11 mouse cellular contexts compared by ENCODE assay signal in the genomic region with DNA sequence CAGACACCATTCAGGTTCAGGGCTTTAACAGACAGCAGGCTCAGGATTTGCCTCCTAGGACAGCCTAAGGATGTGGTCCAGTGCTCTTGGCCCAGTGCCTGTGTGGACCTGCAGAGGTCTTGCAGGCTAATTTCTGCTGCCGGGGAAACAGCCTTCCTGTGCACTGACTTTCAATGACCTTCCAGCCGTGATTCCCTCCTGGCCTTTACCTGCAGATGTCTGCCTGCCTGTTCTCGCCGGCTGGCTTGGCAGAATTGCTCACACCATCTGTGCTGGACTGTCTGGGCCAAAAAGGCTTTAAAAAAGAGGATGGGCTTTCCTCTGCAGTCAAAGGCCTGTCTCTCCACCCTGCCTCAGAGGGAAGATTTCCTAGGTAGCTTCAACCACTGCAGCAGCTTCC.
DNase-seq lines count a peak whose midpoint lies in the region; ATAC-seq lines count a peak whose summit lies in the region.
"Had no signal": no experiment of that assay in that cellular context is flagged by ENCODE, and none has a peak within 500 bp of the region (broad histone marks: within the 10 kb centered on the region; RNA-seq: fewer than 3 reads in every experiment).

No protein-coding gene starts in this region.

- WGBS in neural tube, embryonic 14.5 days, result 20% methylated on average over 4 of the region's 4 CpGs
- WGBS in midbrain, embryonic 16.5 days, result 26% methylated on average over 4 of the region's 4 CpGs
- 20% methylated on average over 4 of the region's 4 CpGs for WGBS in intestine, embryonic 16.5 days

- no peaks in the 10 kb centered on the region for H3K9me3 ChIP-seq in neural tube, embryonic 14.5 days (ENCODE audit: control insufficient read depth, low read length)
- no peaks in the 10 kb centered on the region for H3K9me3 ChIP-seq in midbrain, embryonic 16.5 days (replicated peaks; ENCODE audit: control insufficient read depth, low read length, poor library complexity, severe bottlenecking)
- no peaks in the 10 kb centered on the region for H3K9me3 ChIP-seq in intestine, embryonic 16.5 days (ENCODE audit: control insufficient read depth, low read length)
- H3K9me3 ChIP-seq: heart, embryonic 13.5 days had no signal

- no peak overlapping the region for H3K27ac ChIP-seq in neural tube, embryonic 14.5 days (ENCODE audit: low read depth, low read length)
- no peak overlapping the region for H3K27ac ChIP-seq in midbrain, embryonic 16.5 days (ENCODE audit: low read length)
- H3K27ac ChIP-seq in intestine, embryonic 16.5 days (ENCODE audit: low read length), result no peak overlapping the region
- H3K27ac ChIP-seq: heart, embryonic 13.5 days had no signal

- DNase-seq in neural tube, embryonic 10.5 days (ENCODE audit: extremely low spot score, low spot score), result no peak
- peak; percentile 69 to 72 for DNase-seq in cerebellum, postnatal 36 days
- peak; percentile 65 for DNase-seq in kidney, adult 18-20 months

- peak; percentile 82 for ATAC-seq in neural tube, embryonic 14.5 days (ENCODE audit: low read depth)
- ATAC-seq in midbrain, embryonic 16.5 days, result peak; percentile 62
- no peak for ATAC-seq in granulocyte monocyte progenitor cell, adult 5-6 weeks (replicated peaks; ENCODE audit: poor library complexity, severe bottlenecking)
- no peak for ATAC-seq in intestine, embryonic 16.5 days
- ATAC-seq: Patski had no signal

- no peak overlapping the region for H3K9ac ChIP-seq in neural tube, embryonic 14.5 days (replicated peaks; ENCODE audit: low read depth, low read length)
- H3K9ac ChIP-seq in midbrain, embryonic 16.5 days (ENCODE audit: low read depth, low read length), result no peak overlapping the region
- no peak overlapping the region for H3K9ac ChIP-seq in intestine, embryonic 16.5 days (ENCODE audit: low read depth, low read length)
- H3K9ac ChIP-seq: heart, embryonic 13.5 days had no signal

- H3K4me2 ChIP-seq in neural tube, embryonic 14.5 days (ENCODE audit: low read depth, low read length), result no peak overlapping the region
- no peak overlapping the region for H3K4me2 ChIP-seq in midbrain, embryonic 16.5 days (ENCODE audit: low read length)
- no peak overlapping the region for H3K4me2 ChIP-seq in intestine, embryonic 16.5 days (ENCODE audit: low read depth, low read length)
- H3K4me2 ChIP-seq: heart, embryonic 13.5 days; liver, embryonic 11.5 days had no signal

- no peaks in the 10 kb centered on the region for H3K4me1 ChIP-seq in neural tube, embryonic 14.5 days (ENCODE audit: control insufficient read depth, insufficient read depth, low read length)
- H3K4me1 ChIP-seq in midbrain, embryonic 16.5 days (ENCODE audit: control insufficient read depth, insufficient read depth, low read length), result no peaks in the 10 kb centered on the region
- no peaks in the 10 kb centered on the region for H3K4me1 ChIP-seq in intestine, embryonic 16.5 days (ENCODE audit: control insufficient read depth, insufficient read depth, low read length)

- no peaks in the 10 kb centered on the region for H3K36me3 ChIP-seq in neural tube, embryonic 14.5 days (ENCODE audit: control insufficient read depth, insufficient read depth, low read length)
- H3K36me3 ChIP-seq in midbrain, embryonic 16.5 days (ENCODE audit: control insufficient read depth, insufficient read depth, low read length), result no peaks in the 10 kb centered on the region
- no peaks in the 10 kb centered on the region for H3K36me3 ChIP-seq in intestine, embryonic 16.5 days (ENCODE audit: control insufficient read depth, insufficient read depth, low read length)
- H3K36me3 ChIP-seq: heart, embryonic 13.5 days had no signal

- no peaks in the 10 kb centered on the region for H3K27me3 ChIP-seq in neural tube, embryonic 14.5 days (ENCODE audit: control insufficient read depth, insufficient read depth, low read length)
- no peaks in the 10 kb centered on the region for H3K27me3 ChIP-seq in midbrain, embryonic 16.5 days (ENCODE audit: control insufficient read depth, insufficient read depth, low read depth, low read length)
- H3K27me3 ChIP-seq in intestine, embryonic 16.5 days (replicated peaks; ENCODE audit: control insufficient read depth, insufficient read depth, low read length), result no peaks in the 10 kb centered on the region
- H3K27me3 ChIP-seq: heart, embryonic 13.5 days; Patski had no signal

- no peak overlapping the region for H3K4me3 ChIP-seq in neural tube, embryonic 14.5 days (ENCODE audit: low read depth, low read length)
- H3K4me3 ChIP-seq in midbrain, embryonic 16.5 days (ENCODE audit: low read depth, low read length), result no peak overlapping the region
- H3K4me3 ChIP-seq in intestine, embryonic 16.5 days (ENCODE audit: low read length), result no peak overlapping the region
- H3K4me3 ChIP-seq: heart, embryonic 13.5 days; myocyte had no signal

Comparison
In these comparisons a context has a peak if more than half of its experiments do, and no peak if none do; other contexts are left out.
1. ATAC-seq: peak in neural tube, embryonic 14.5 days (single experiment) and midbrain, embryonic 16.5 days (single experiment); none in granulocyte monocyte progenitor cell, adult 5-6 weeks (single experiment) and intestine, embryonic 16.5 days (single experiment).